Mouse (Mus musculus): ENCODE results near the gene Arhgef17. TPM values are rescaled to one million over a fixed set of nuclear protein-coding genes. Genes with fewer than 3 reads are reported as not detected.
"Not testable (repeated sequence)": the region's sequence is repeated elsewhere in the genome, so short reads cannot be mapped to it uniquely, and the experiment has no call there.

Gene Arhgef17
- polyA plus RNA-seq, 1 experiment from 2014 or later, result 8.2 TPM

DNA sequence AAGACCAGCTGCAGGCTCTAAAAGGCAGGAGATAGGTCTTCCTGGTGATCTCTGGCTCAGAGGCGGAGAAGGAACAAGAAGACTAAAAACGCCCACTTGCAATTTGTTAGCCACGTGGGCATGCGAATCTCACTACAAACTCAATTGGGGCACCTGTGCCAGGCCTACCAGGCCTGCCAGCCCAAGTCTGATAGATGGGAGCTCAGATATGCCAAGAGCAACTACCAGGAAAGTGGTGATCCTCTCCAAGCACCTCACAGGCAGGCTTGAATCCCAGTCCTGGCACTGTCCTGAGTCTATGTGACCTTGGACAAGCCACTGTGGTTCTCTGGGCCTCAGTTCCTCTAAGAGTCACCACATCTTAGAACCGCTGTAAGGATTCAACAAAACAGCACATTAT is 70.7 kb downstream of the Arhgef17 start:
- 91% methylated on average over 5 of the region's 5 CpGs for WGBS

DNA sequence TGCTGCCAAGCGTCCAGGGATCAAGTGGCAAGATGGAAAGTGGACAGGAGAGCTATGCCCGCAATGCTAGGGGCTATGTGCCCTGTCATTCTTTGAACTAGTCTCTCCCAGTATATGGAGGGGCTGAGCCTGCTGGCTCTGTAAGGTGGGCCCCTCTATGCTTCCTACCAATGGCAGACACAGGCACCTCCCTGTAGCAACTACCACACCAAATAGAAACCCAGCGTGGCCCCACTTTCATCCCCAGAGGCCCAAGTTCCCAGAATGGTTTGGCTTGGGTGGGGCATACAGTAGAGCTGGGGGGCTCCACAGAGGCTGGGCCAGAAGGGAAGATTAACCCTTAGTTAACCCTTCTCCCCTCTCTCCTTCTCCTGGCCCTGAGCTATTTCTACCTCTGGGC is 71.5 kb downstream of the Arhgef17 start:
- no peak for DNase-seq (ENCODE audit: low spot score)
- 75% methylated on average over 3 of the region's 3 CpGs for WGBS
- H3K9me3 ChIP-seq, result no peaks in the 10 kb centered on the region
- no peak overlapping the region for H3K4me3 ChIP-seq
- no peak overlapping the region for H3K27ac ChIP-seq
- H3K36me3 ChIP-seq, result no peaks in the 10 kb centered on the region
- peaks cover 45% of the 10 kb centered on the region for H3K4me1 ChIP-seq (replicated peaks)
- H3K27me3 ChIP-seq (ENCODE audit: insufficient read depth, poor library complexity, severe bottlenecking), result no peaks in the 10 kb centered on the region

More for the DNA sequence above, 70.7 kb downstream of the Arhgef17 start:
- Histone ChIP-seq H3K4me1 (replicated peaks) (peaks cover 37% of the 10 kb centered on the region), H3K27me3 (ENCODE audit: insufficient read depth, poor library complexity, severe bottlenecking) (no peaks in the 10 kb centered on the region), H3K27ac (peak overlapping the region; percentile 93; the same call in 1 of the 2 replicates), H3K36me3 (no peaks in the 10 kb centered on the region), H3K4me3 (no peak overlapping the region), H3K9me3 (no peaks in the 10 kb centered on the region)
- DNase-seq (ENCODE audit: low spot score), result no peak

DNA sequence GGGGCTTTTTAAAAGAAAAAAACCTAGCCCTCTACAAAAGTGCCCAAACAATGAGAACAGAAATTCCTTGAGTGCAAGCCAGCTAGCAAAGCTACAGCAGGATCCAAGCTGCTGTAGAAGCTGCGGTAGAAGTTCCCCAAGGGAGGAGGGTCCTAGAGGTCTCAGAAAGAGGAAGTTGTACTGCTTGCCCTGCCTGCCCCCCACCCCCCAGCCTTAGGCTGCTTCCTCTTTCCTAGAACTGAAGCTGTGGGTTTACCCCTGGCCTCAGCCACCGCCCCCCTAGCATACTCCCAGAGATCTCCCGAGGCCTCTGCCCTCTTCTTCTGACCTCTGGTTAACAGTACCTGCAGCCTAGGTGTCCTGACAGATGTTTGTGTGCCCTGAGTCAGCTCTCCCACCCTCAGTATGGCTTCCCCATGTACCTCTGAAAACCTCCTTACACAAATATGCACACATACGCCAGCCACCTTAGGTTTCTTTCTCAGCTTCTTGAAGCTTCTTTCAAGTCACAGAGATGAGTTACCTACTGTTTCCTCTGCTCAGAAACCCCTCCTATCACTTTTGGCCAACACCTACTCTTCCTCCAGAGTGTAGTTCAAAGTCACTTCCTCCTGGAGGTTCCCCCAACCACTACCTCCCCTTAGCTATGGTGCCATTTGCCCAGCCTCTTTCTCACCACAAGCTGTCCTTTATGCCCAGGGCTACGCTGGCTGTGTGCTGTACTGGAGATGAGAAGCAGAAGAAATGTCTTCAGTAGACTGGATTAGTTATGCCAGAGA is 75.9 kb downstream of the Arhgef17 start:
- 0 out of 2 replicates have a peak overlapping the region, but pooled peaks have one; percentile 4 for H3K27ac ChIP-seq
- no peak for DNase-seq (ENCODE audit: low spot score)
- 62% methylated on average over 5 of the region's 5 CpGs for WGBS

DNA sequence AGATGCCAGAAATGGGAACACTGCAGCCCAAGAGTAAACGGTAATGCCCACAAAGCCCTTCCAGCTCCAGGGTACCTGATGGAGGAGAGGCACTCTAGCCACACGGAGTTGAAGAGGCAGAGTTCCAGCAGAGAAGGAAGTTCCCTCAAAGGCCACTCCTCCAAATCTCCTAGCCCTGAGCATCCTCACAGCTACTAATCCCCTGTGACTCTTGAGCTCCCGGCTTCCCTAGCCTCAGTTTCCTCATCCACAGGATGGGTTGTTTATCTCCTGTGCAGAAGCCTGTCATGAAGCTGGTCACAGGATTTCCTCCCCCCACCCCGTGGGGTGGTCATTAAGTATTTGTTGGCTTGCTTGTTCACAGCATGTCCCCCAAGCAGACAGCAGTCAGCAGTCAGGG is 76.6 kb downstream of the Arhgef17 start:
- Histone ChIP-seq H3K4me3 (no peak overlapping the region), H3K9me3 (no peaks in the 10 kb centered on the region), H3K27ac (0 out of 2 replicates have a peak overlapping the region, but pooled peaks have one; percentile 4), H3K36me3 (no peaks in the 10 kb centered on the region), H3K4me1 (replicated peaks) (peaks cover 55% of the 10 kb centered on the region), H3K27me3 (ENCODE audit: insufficient read depth, poor library complexity, severe bottlenecking) (no peaks in the 10 kb centered on the region)
- 51% methylated on average over 4 of the region's 4 CpGs for WGBS
- DNase-seq (ENCODE audit: low spot score), result no peak

More for the DNA sequence above, 75.9 kb downstream of the Arhgef17 start:
- no peak overlapping the region for H3K4me3 ChIP-seq
- no peaks in the 10 kb centered on the region for H3K36me3 ChIP-seq
- no peaks in the 10 kb centered on the region for H3K9me3 ChIP-seq
- peaks cover 61% of the 10 kb centered on the region for H3K4me1 ChIP-seq (replicated peaks)
- H3K27me3 ChIP-seq (ENCODE audit: insufficient read depth, poor library complexity, severe bottlenecking), result no peaks in the 10 kb centered on the region

DNA sequence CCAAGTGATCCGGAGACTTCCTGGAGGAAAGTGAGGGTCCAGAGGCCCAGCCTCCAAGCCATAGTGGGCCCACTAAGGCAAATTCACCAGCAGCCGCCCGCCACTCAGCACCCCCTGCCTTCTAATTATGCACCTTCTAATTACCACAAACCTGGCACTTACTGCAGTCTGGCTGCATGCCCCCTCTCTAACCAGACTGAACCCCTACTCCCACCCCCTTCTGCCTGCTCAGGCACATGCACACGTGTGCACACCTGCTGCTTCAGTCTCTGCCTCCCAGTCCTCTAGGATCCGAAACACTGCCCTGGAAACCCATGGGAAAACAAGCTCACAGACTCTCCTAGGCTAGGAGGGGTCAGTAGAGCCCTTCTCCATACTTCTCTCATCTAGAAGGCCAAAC is 77.0 kb downstream of the Arhgef17 start:
- H3K4me3 ChIP-seq, result no peak overlapping the region
- H3K27ac ChIP-seq, result peak overlapping the region; percentile 4; the same call in 1 of the 2 replicates
- H3K36me3 ChIP-seq, result peaks cover 2% of the 10 kb centered on the region; the same call in 1 of the 2 replicates

DNA sequence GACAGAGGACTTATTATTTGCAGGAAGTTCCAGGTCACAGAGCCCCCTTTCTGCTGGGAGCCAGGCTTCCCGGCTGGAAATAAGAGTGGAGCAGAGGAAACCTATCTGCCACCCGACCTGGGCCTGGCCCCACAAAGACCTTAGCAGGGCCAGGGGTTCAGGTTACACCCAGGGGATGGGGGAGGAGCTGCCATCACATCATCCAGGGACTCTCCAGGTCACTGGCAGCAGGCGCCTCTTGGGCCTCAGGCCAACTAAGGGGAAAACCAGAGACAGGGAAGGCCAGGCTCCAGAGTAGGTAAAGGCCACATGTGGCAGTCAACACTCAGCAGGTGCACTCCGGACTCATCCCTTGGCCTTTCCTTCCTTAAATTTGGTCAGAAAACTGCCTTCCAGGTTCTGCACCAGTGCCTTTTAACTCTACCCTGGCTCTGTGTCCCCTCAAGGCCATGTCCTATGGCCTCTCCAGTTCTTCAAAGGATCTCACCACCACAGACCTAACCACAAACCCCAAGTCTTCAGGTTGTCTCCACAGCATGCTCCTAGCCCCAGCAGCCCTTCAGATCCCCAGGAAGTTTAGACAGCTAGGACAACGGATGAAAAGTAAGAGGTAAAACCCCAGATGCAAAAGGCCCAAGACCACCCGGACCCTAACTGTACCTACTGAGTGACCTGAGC is 77.6 kb downstream of the Arhgef17 start:
- Histone ChIP-seq H3K27ac (peak overlapping the region; percentile 4), H3K4me1 (replicated peaks) (peaks cover 52% of the 10 kb centered on the region), H3K27me3 (ENCODE audit: insufficient read depth, poor library complexity, severe bottlenecking) (no peaks in the 10 kb centered on the region), H3K4me3 (no peak overlapping the region), H3K36me3 (peaks cover 8% of the 10 kb centered on the region; the same call in 1 of the 2 replicates), H3K9me3 (no peaks in the 10 kb centered on the region)
- WGBS, result 41% methylated on average over 6 of the region's 6 CpGs
- DNase-seq (ENCODE audit: low spot score), result no peak

More for the DNA sequence above, 77.0 kb downstream of the Arhgef17 start:
- 71% methylated on average over 5 of the region's 5 CpGs for WGBS
- no peak for DNase-seq (ENCODE audit: low spot score)
- Histone ChIP-seq H3K4me1 (replicated peaks) (peaks cover 54% of the 10 kb centered on the region), H3K27me3 (ENCODE audit: insufficient read depth, poor library complexity, severe bottlenecking) (no peaks in the 10 kb centered on the region), H3K9me3 (no peaks in the 10 kb centered on the region)

DNA sequence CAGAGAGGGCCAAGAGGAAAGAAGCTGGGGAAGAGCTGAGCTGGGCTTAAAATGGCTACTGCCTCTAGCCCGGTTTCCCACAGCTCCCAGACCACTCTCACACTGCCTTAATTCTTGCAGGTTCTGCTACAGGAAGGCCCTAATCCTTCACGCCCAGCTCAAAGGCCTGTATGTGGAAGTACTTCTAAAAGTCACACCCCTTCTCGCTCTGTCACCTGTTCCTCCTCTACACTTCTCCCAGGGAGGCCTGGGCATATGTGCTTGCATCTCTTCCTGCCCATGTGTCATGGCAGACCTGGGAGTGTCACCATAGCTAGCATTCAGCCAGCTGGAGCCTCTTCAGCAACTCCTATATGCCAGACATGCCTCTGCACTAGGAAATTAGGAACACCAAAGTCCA is 78.5 kb downstream of the Arhgef17 start:
- no peak for DNase-seq (ENCODE audit: low spot score)
- H3K9me3 ChIP-seq, result no peaks in the 10 kb centered on the region
- H3K4me3 ChIP-seq, result no peak overlapping the region
- H3K4me1 ChIP-seq (replicated peaks), result peaks cover 52% of the 10 kb centered on the region
- H3K27ac ChIP-seq, result peak overlapping the region; percentile 4
- H3K36me3 ChIP-seq, result peaks cover 11% of the 10 kb centered on the region; the same call in 1 of the 2 replicates
- 83% methylated on average over 3 of the region's 3 CpGs for WGBS
- no peaks in the 10 kb centered on the region for H3K27me3 ChIP-seq (ENCODE audit: insufficient read depth, poor library complexity, severe bottlenecking)

DNA sequence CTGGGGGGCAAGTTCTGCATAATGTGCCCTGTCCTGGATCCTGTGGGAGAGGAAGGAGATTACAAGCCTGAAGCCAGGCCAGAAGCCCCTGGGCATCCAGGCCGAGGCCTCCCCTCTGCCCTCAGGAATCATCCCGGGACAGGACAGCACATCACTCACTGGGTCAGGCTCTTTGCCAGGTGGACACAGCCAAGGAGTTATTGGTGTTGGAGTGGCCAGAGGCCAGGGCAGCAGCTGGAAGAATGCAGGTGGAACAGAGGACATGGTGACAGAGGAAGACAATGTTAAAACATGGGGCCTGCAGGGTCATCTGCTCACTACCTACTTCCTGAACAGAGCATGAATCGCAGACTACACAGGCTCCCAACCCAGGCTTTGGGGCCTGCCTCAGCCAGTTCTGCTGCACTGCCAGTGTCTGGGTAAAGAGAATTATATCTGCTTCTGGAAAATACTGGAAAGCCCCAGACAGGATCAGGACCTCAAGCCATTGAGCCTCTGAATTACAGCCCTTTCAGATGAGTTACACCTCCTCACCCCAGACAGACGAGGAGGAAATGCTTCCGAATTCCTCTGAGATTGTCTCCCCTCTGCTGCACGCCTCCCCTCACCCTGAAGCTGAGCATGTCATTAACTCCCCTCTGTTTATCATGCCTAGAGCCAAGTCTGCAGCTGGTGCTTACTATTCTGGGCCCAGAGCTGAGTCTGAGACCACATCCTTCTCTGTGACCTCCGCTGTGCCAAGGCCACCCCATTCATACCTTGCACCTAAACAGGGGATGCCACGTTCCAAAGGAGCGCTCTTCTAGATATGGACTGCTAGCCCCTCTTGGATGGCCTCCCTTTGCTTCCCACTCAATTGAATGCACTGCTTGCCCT is 80.2 kb downstream of the Arhgef17 start:
- Histone ChIP-seq H3K4me1 (replicated peaks) (peaks cover 52% of the 10 kb centered on the region), H3K27me3 (ENCODE audit: insufficient read depth, poor library complexity, severe bottlenecking) (no peaks in the 10 kb centered on the region), H3K4me3 (no peak overlapping the region), H3K27ac (peak overlapping the region; percentile 17; the same call in 1 of the 2 replicates), H3K9me3 (no peaks in the 10 kb centered on the region), H3K36me3 (peaks cover 23% of the 10 kb centered on the region)
- WGBS, result 80% methylated on average over 9 of the region's 9 CpGs
- DNase-seq (ENCODE audit: low spot score), result no peak

DNA sequence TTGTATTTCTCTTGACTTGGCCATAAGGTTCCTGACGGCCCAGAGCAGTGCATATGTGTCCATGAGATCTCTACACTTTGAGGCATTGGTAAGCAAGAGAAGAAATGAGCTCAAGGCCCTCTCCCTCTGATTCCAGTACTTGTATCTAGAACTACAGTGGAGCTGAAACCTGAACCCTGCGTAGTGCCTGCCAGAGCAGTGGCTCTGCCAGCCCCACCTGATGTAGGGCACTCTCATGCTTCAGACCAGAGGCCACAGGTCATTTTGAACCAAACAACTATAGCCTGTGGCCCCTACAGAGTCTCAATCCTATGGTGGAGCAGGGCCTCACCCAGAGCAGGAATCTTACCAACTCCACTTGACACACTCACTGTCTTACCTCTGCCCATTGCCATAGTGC is 82.4 kb downstream of the Arhgef17 start:
- H3K4me1 ChIP-seq (replicated peaks), result peaks cover 33% of the 10 kb centered on the region
- 88% methylated on average over 2 of the region's 2 CpGs for WGBS
- no peaks in the 10 kb centered on the region for H3K9me3 ChIP-seq
- DNase-seq (ENCODE audit: low spot score), result no peak
- no peaks in the 10 kb centered on the region for H3K27me3 ChIP-seq (ENCODE audit: insufficient read depth, poor library complexity, severe bottlenecking)
- H3K27ac ChIP-seq, result no peak overlapping the region
- H3K36me3 ChIP-seq, result peaks cover 23% of the 10 kb centered on the region
- H3K4me3 ChIP-seq, result no peak overlapping the region

DNA sequence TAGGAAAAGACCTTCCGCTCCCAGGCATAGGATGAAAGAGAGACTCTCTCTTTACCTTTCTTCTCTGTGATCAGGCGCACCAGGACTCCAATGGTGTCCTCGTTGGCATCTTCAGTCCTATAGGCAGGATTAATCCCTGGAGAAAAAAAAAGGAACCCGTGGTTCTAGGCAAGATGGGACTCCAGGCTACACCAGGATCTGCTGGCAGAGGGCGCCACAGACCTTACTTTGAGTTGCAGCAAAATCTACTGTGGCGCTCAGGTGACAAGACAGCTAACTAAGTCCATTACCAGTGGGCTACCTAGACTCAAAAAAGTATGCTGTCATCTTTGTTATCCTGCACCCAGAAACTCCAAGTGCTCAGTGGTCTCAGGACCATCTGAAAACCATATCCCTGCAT is 83.2 kb downstream of the Arhgef17 start:
- WGBS, result 31% methylated on average over 6 of the region's 6 CpGs

DNA sequence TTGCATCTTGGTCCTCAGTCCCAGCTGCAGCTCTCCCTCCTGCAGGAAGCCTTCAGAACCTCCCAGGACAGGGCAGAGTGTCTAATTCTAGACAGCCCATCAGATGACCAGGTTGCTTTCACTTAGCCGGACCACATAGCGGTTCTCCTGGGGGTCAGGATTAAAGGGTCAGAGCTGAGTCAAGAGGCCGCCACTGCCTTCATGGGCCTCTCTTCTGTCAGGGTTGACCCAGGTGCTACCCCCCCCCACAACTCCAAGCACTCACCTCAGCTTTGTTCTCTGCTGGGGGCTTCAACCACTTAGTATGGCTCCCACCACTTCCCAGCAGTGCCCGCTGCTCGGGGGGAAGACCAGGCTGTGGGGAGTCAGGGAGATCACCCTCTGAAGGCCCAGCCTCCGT is 84.8 kb downstream of the Arhgef17 start:
- Histone ChIP-seq H3K27me3 (ENCODE audit: insufficient read depth, poor library complexity, severe bottlenecking) (no peaks in the 10 kb centered on the region), H3K36me3 (peaks cover 28% of the 10 kb centered on the region), H3K9me3 (no peaks in the 10 kb centered on the region), H3K27ac (no peak overlapping the region), H3K4me1 (replicated peaks) (peaks cover 15% of the 10 kb centered on the region; the same call in 1 of the 2 replicates), H3K4me3 (no peak overlapping the region)
- no peak for DNase-seq (ENCODE audit: low spot score)
- 87% methylated on average over 6 of the region's 6 CpGs for WGBS

More for the DNA sequence above, 83.2 kb downstream of the Arhgef17 start:
- Histone ChIP-seq H3K4me3 (no peak overlapping the region), H3K27ac (no peak overlapping the region), H3K36me3 (peaks cover 23% of the 10 kb centered on the region), H3K4me1 (replicated peaks) (peaks cover 25% of the 10 kb centered on the region), H3K9me3 (no peaks in the 10 kb centered on the region), H3K27me3 (ENCODE audit: insufficient read depth, poor library complexity, severe bottlenecking) (no peaks in the 10 kb centered on the region)
- DNase-seq (ENCODE audit: low spot score), result peak; percentile 54

DNA sequence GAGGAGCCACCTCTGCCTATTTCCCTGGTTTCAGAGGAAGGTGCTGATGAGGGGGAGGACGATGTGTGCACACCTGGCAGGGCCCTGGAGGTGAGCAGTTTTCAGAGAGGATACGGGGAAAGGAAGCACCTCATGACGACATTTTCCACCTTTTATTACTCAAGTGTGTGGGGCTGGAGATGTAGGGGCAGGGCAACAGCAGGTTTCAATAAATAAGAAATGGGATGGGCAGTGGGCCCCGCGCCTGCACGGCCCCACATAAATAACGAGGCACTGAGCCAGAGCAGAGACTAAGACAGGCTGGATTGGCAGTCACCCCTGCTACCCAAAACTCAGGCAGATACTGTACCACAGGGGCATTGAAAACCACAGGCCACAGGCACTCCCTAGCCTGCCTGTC is 85.9 kb downstream of the Arhgef17 start:
- 85% methylated on average over 7 of the region's 7 CpGs for WGBS
- H3K27me3 ChIP-seq (ENCODE audit: insufficient read depth, poor library complexity, severe bottlenecking); H3K27ac ChIP-seq; H3K4me3 ChIP-seq; H3K4me1 ChIP-seq (replicated peaks); H3K9me3 ChIP-seq; DNase-seq (ENCODE audit: low spot score): not testable (repeated sequence)
- H3K36me3 ChIP-seq, result peaks cover 33% of the 10 kb centered on the region

All from hindbrain, embryonic 10.5 days (tissue).